Comparison of ENCODE assay signal across 24 mouse cellular contexts in genomic region chr14:47051743-47052610, GRCm38 (mm10).
DNase-seq lines count a peak whose midpoint lies in the region; ATAC-seq and TF ChIP-seq lines count a peak whose summit lies in the region.
"Had no signal": no experiment of that assay in that cellular context is flagged by ENCODE, and none has a peak within 500 bp of the region (broad histone marks: within the 10 kb centered on the region; RNA-seq: fewer than 3 reads in every experiment).

No protein-coding gene starts in this region.

- peak; percentile 11 for DNase-seq in embryonic facial prominence, embryonic 14.5 days (ENCODE audit: low spot score)
- DNase-seq in embryonic facial prominence, embryonic 10.5 days (ENCODE audit: low spot score) = no peak
- peak; percentile 71 for DNase-seq in midbrain, embryonic 11.5 days (ENCODE audit: low spot score, missing footprints)
- DNase-seq in midbrain, postnatal 0 days (ENCODE audit: low spot score) = no peak
- peak; percentile 33 for DNase-seq in limb, embryonic 14.5 days (ENCODE audit: low spot score)
- no peak for DNase-seq in kidney, adult 8-10 months
- DNase-seq: adrenal gland, adult 2 months; adrenal gland, postnatal 14 days; B cell, adult 2 months; cerebellum, adult 11 months; cerebellum, adult 2 months; cerebellum, adult 9-11 months; cerebellum, postnatal 25 days; gastrocnemius, postnatal 25 days; heart, adult 2 months had no signal

- H3K9me3 ChIP-seq in embryonic facial prominence, embryonic 14.5 days (ENCODE audit: control insufficient read depth, low read length) = no peaks in the 10 kb centered on the region
- no peaks in the 10 kb centered on the region for H3K9me3 ChIP-seq in embryonic facial prominence, embryonic 10.5 days
- no peaks in the 10 kb centered on the region for H3K9me3 ChIP-seq in midbrain, embryonic 11.5 days (ENCODE audit: control insufficient read depth, low read length)
- H3K9me3 ChIP-seq in midbrain, postnatal 0 days (ENCODE audit: low read length) = no peaks in the 10 kb centered on the region
- no peaks in the 10 kb centered on the region for H3K9me3 ChIP-seq in limb, embryonic 14.5 days (ENCODE audit: control insufficient read depth, low read length)
- H3K9me3 ChIP-seq in liver, embryonic 12.5 days (replicated peaks) = no peaks in the 10 kb centered on the region
- H3K9me3 ChIP-seq: embryonic facial prominence, embryonic 13.5 days; forebrain, embryonic 12.5 days; forebrain, embryonic 15.5 days; G1E; heart, embryonic 10.5 days; hindbrain, embryonic 12.5 days; hindbrain, embryonic 15.5 days had no signal

- TF ChIP-seq CTCF in midbrain, postnatal 0 days (IDR thresholded peaks at IDR 0.05) = no peak

- no peak overlapping the region for H3K4me2 ChIP-seq in embryonic facial prominence, embryonic 14.5 days (ENCODE audit: low read depth, low read length)
- no peak overlapping the region for H3K4me2 ChIP-seq in midbrain, embryonic 11.5 days
- H3K4me2 ChIP-seq in midbrain, postnatal 0 days (ENCODE audit: low read depth, low read length, poor library complexity, severe bottlenecking) = no peak overlapping the region
- no peak overlapping the region for H3K4me2 ChIP-seq in limb, embryonic 14.5 days (replicated peaks; ENCODE audit: low read depth, low read length, severe bottlenecking)
- H3K4me2 ChIP-seq in liver, embryonic 12.5 days = no peak overlapping the region
- H3K4me2 ChIP-seq: embryonic facial prominence, embryonic 13.5 days; forebrain, embryonic 12.5 days; forebrain, embryonic 15.5 days; hindbrain, embryonic 12.5 days; hindbrain, embryonic 15.5 days had no signal

- 72% methylated on average over 5 of the region's 5 CpGs for WGBS in embryonic facial prominence, embryonic 14.5 days
- WGBS in embryonic facial prominence, embryonic 10.5 days = 82% methylated on average over 5 of the region's 5 CpGs
- WGBS in midbrain, embryonic 11.5 days = 91% methylated on average over 5 of the region's 5 CpGs
- 95% methylated on average over 5 of the region's 5 CpGs for WGBS in midbrain, postnatal 0 days
- WGBS in limb, embryonic 14.5 days = 79% methylated on average over 5 of the region's 5 CpGs
- WGBS in liver, embryonic 12.5 days (ENCODE audit: insufficient replicate concordance) = 67% methylated on average over 5 of the region's 5 CpGs

- H3K36me3 ChIP-seq in embryonic facial prominence, embryonic 14.5 days (ENCODE audit: control insufficient read depth, insufficient read depth, low read length) = no peaks in the 10 kb centered on the region
- no peaks in the 10 kb centered on the region for H3K36me3 ChIP-seq in embryonic facial prominence, embryonic 10.5 days (replicated peaks)
- H3K36me3 ChIP-seq in midbrain, embryonic 11.5 days (ENCODE audit: control insufficient read depth, insufficient read depth, low read length) = no peaks in the 10 kb centered on the region
- H3K36me3 ChIP-seq in midbrain, postnatal 0 days (ENCODE audit: insufficient read depth, low read length) = no peaks in the 10 kb centered on the region
- H3K36me3 ChIP-seq in limb, embryonic 14.5 days (ENCODE audit: control insufficient read depth, insufficient read depth, low read length) = no peaks in the 10 kb centered on the region
- no peaks in the 10 kb centered on the region for H3K36me3 ChIP-seq in liver, embryonic 12.5 days
- H3K36me3 ChIP-seq: embryonic facial prominence, embryonic 13.5 days; forebrain, embryonic 12.5 days; forebrain, embryonic 15.5 days; G1E; hindbrain, embryonic 12.5 days; hindbrain, embryonic 15.5 days had no signal

- 0 out of 2 replicates have a peak overlapping the region, but pooled peaks have one; percentile 15 for H3K27ac ChIP-seq in embryonic facial prominence, embryonic 14.5 days (replicated peaks; ENCODE audit: low read depth, low read length)
- H3K27ac ChIP-seq in embryonic facial prominence, embryonic 10.5 days (replicated peaks) = no peak overlapping the region
- no peak overlapping the region for H3K27ac ChIP-seq in midbrain, embryonic 11.5 days (ENCODE audit: low read depth, low read length)
- no peak overlapping the region for H3K27ac ChIP-seq in midbrain, postnatal 0 days (ENCODE audit: low read depth, low read length)
- 0 out of 2 replicates have a peak overlapping the region, but pooled peaks have one; percentile 6 for H3K27ac ChIP-seq in limb, embryonic 14.5 days (replicated peaks; ENCODE audit: low read depth, low read length)
- H3K27ac ChIP-seq in liver, embryonic 12.5 days = no peak overlapping the region
- H3K27ac ChIP-seq: embryonic facial prominence, embryonic 13.5 days; forebrain, embryonic 12.5 days; forebrain, embryonic 15.5 days; heart, embryonic 10.5 days; hindbrain, embryonic 12.5 days; hindbrain, embryonic 15.5 days had no signal

- no peak for TF ChIP-seq POLR2A in limb, embryonic 14.5 days (IDR thresholded peaks at IDR 0.05; ENCODE audit: borderline replicate concordance, extremely low read depth, insufficient read depth, insufficient read length)

- no peak overlapping the region for H3K4me3 ChIP-seq in embryonic facial prominence, embryonic 14.5 days (ENCODE audit: low read depth, low read length)
- no peak overlapping the region for H3K4me3 ChIP-seq in embryonic facial prominence, embryonic 10.5 days
- H3K4me3 ChIP-seq in midbrain, embryonic 11.5 days (ENCODE audit: low read depth, low read length) = no peak overlapping the region
- H3K4me3 ChIP-seq in midbrain, postnatal 0 days (ENCODE audit: low read depth, low read length) = no peak overlapping the region
- no peak overlapping the region for H3K4me3 ChIP-seq in limb, embryonic 14.5 days (replicated peaks; ENCODE audit: low read length)
- no peak overlapping the region for H3K4me3 ChIP-seq in liver, embryonic 12.5 days
- H3K4me3 ChIP-seq: embryonic facial prominence, embryonic 13.5 days; erythroblast, embryonic 14.5 days; forebrain, embryonic 12.5 days; forebrain, embryonic 15.5 days; heart, adult 2 months; heart, embryonic 10.5 days; hindbrain, embryonic 12.5 days; hindbrain, embryonic 15.5 days had no signal

- H3K27me3 ChIP-seq in embryonic facial prominence, embryonic 14.5 days (replicated peaks; ENCODE audit: control insufficient read depth, insufficient read depth, low read length) = no peaks in the 10 kb centered on the region
- no peaks in the 10 kb centered on the region for H3K27me3 ChIP-seq in embryonic facial prominence, embryonic 10.5 days (replicated peaks; ENCODE audit: low read depth, poor library complexity, severe bottlenecking)
- H3K27me3 ChIP-seq in midbrain, embryonic 11.5 days (ENCODE audit: control insufficient read depth, insufficient read depth, low read length) = no peaks in the 10 kb centered on the region
- no peaks in the 10 kb centered on the region for H3K27me3 ChIP-seq in midbrain, postnatal 0 days (ENCODE audit: insufficient read depth, low read length)
- no peaks in the 10 kb centered on the region for H3K27me3 ChIP-seq in limb, embryonic 14.5 days (ENCODE audit: control insufficient read depth, insufficient read depth, low read length)
- 0 out of 2 replicates have a peak, but pooled peaks cover 3% of the 10 kb centered on the region for H3K27me3 ChIP-seq in liver, embryonic 12.5 days (replicated peaks)
- H3K27me3 ChIP-seq: embryonic facial prominence, embryonic 13.5 days; forebrain, embryonic 12.5 days; forebrain, embryonic 15.5 days; hindbrain, embryonic 12.5 days; hindbrain, embryonic 15.5 days had no signal

- no peak overlapping the region for H3K9ac ChIP-seq in embryonic facial prominence, embryonic 14.5 days (ENCODE audit: low read depth, low read length)
- H3K9ac ChIP-seq in midbrain, embryonic 11.5 days (ENCODE audit: low read length) = no peak overlapping the region
- H3K9ac ChIP-seq in midbrain, postnatal 0 days (replicated peaks; ENCODE audit: low read length, poor library complexity, severe bottlenecking) = no peak overlapping the region
- H3K9ac ChIP-seq in limb, embryonic 14.5 days (ENCODE audit: low read depth, low read length, severe bottlenecking) = no peak overlapping the region
- no peak overlapping the region for H3K9ac ChIP-seq in liver, embryonic 12.5 days
- H3K9ac ChIP-seq: embryonic facial prominence, embryonic 13.5 days; forebrain, embryonic 12.5 days; forebrain, embryonic 15.5 days; hindbrain, embryonic 12.5 days; hindbrain, embryonic 15.5 days had no signal

- H3K4me1 ChIP-seq in embryonic facial prominence, embryonic 14.5 days (ENCODE audit: control insufficient read depth, insufficient read depth, low read length) = peaks cover 9% of the 10 kb centered on the region; the same call in 1 of the 2 replicates
- no peaks in the 10 kb centered on the region for H3K4me1 ChIP-seq in embryonic facial prominence, embryonic 10.5 days
- no peaks in the 10 kb centered on the region for H3K4me1 ChIP-seq in midbrain, embryonic 11.5 days (ENCODE audit: control insufficient read depth, insufficient read depth, low read length)
- H3K4me1 ChIP-seq in midbrain, postnatal 0 days (ENCODE audit: insufficient read depth, low read length) = no peaks in the 10 kb centered on the region
- H3K4me1 ChIP-seq in limb, embryonic 14.5 days (ENCODE audit: control insufficient read depth, insufficient read depth, low read length) = peaks cover 11% of the 10 kb centered on the region; the same call in 1 of the 2 replicates
- no peaks in the 10 kb centered on the region for H3K4me1 ChIP-seq in liver, embryonic 12.5 days
- H3K4me1 ChIP-seq: embryonic facial prominence, embryonic 13.5 days; forebrain, embryonic 12.5 days; forebrain, embryonic 15.5 days; hindbrain, embryonic 12.5 days; hindbrain, embryonic 15.5 days had no signal

- no peak for ATAC-seq in embryonic facial prominence, embryonic 14.5 days (ENCODE audit: low read depth)
- ATAC-seq in midbrain, embryonic 11.5 days (ENCODE audit: low FRiP score) = no peak
- no peak for ATAC-seq in midbrain, postnatal 0 days (ENCODE audit: low FRiP score)
- peak; percentile 70 for ATAC-seq in limb, embryonic 14.5 days (ENCODE audit: low FRiP score, low read depth)
- no peak for ATAC-seq in liver, embryonic 12.5 days
- ATAC-seq: forebrain, embryonic 15.5 days had no signal

Comparison
In these comparisons a context has a peak if more than half of its experiments do, and no peak if none do; other contexts are left out.
1. DNase-seq: peak in embryonic facial prominence, embryonic 14.5 days (single experiment), midbrain, embryonic 11.5 days (single experiment) and limb, embryonic 14.5 days (single experiment); none in embryonic facial prominence, embryonic 10.5 days (single experiment), midbrain, postnatal 0 days (single experiment) and kidney, adult 8-10 months (0 of 2).
2. H3K27ac ChIP-seq: peak in embryonic facial prominence, embryonic 14.5 days (single experiment) and limb, embryonic 14.5 days (single experiment); none in embryonic facial prominence, embryonic 10.5 days (single experiment), midbrain, embryonic 11.5 days (single experiment), midbrain, postnatal 0 days (single experiment) and liver, embryonic 12.5 days (single experiment).